Mouse (Mus musculus): ENCODE data around the gene Pnpla1.

GRCm38 (mm10) chr17:28932274-28932673 is 74.1 kb downstream of the Pnpla1 start:
- no peak for TF ChIP-seq CTCF (IDR thresholded peaks at IDR 0.05; ENCODE audit: borderline replicate concordance, insufficient read depth, low read length)
- TF ChIP-seq POLR2A (IDR thresholded peaks at IDR 0.05; ENCODE audit: low read depth, low read length), result no peak

All from embryonic fibroblast, embryonic 13.5 days (primary cell).